Mouse (Mus musculus) kidney, embryonic 14.5 days (tissue): ENCODE measurements at regions not wholly inside any gene's neighbourhood (a gene's known extent, or its start where the extent isn't known, plus 50 kb on each side); places are given as distances from the start of the nearest gene placed in this dataset.

ENCODE experiments used
- ATAC-seq: fragments of 200-750 bp; cut with Nextera tagmentation; 2 replicates; pipeline ENCODE4 v1.8.0; 2017; ENCODE audit warnings: moderate number of reproducible peaks, mild to moderate bottlenecking, moderate TSS enrichment, moderate library complexity; ENCODE audit not compliant: low FRiP score, low TSS enrichment
- H3K27ac ChIP-seq: fragments of 300-500 bp; sonication (generic); 2 replicates; pipeline ENCODE4 v1.5.1; 2014; ENCODE audit warnings: low read depth, mild to moderate bottlenecking, low read length, moderate library complexity, mixed read lengths
- H3K27me3 ChIP-seq: fragments of 300-500 bp; sonication (generic); 2 replicates; pipeline ENCODE4 v1.6.1; 2014; ENCODE audit warnings: mild to moderate bottlenecking, low read length; ENCODE audit not compliant: control insufficient read depth, insufficient read depth
- H3K36me3 ChIP-seq: fragments of 300-500 bp; sonication (generic); 2 replicates; pipeline ENCODE4 v1.6.1; 2014; ENCODE audit warnings: low read length, mixed read lengths; ENCODE audit not compliant: control insufficient read depth, insufficient read depth
- H3K4me1 ChIP-seq: fragments of 300-500 bp; sonication (generic); 2 replicates; pipeline ENCODE4 v1.6.1; 2014; ENCODE audit warnings: low read length, mixed read lengths; ENCODE audit not compliant: control insufficient read depth, insufficient read depth
- H3K4me2 ChIP-seq: fragments of 300-500 bp; sonication (generic); replicated peaks from 2 replicates; pipeline ENCODE4 v1.6.1; 2014; ENCODE audit warnings: low read depth, mild to moderate bottlenecking, low read length
- H3K4me3 ChIP-seq: fragments of 300-500 bp; sonication (generic); 2 replicates; pipeline ENCODE4 v1.5.1; 2014; ENCODE audit warnings: mild to moderate bottlenecking, low read length
- H3K9ac ChIP-seq: fragments of 300-500 bp; sonication (generic); 2 replicates; pipeline ENCODE4 v1.6.1; 2014; ENCODE audit warnings: low read depth, mild to moderate bottlenecking, low read length, moderate library complexity
- H3K9me3 ChIP-seq: fragments of 300-500 bp; sonication (generic); 2 replicates; pipeline ENCODE4 v1.6.1; 2016; ENCODE audit warnings: low read length; ENCODE audit not compliant: control insufficient read depth
- WGBS: fragments of 180-500 bp; shearing (Covaris S2); extraction: QIAGEN DNeasy Blood & Tissue Kit; methylation state at CpG from one replicate; pipeline ENCODE4 v1.1.7; 2014; 5-methylcytosine and 5-hydroxymethylcytosine counted together

GRCm38 (mm10) chr16:12892658-12893305, 216.7 kb upstream of the Ercc4 start:
- H3K9ac ChIP-seq: no peak overlapping the region
- no peaks in the 10 kb centered on the region for H3K9me3 ChIP-seq
- no peak overlapping the region for H3K27ac ChIP-seq
- H3K4me2 ChIP-seq: no peak overlapping the region
- ATAC-seq: no peak
- no peaks in the 10 kb centered on the region for H3K4me1 ChIP-seq
- H3K36me3 ChIP-seq: no peaks in the 10 kb centered on the region
- WGBS: 84% methylated on average over 7 of the region's 7 CpGs
- no peaks in the 10 kb centered on the region for H3K27me3 ChIP-seq
- no peak overlapping the region for H3K4me3 ChIP-seq

- Histone ChIP-seq H3K4me2 (no peak overlapping the region), H3K9me3 (no peaks in the 10 kb centered on the region), H3K4me3 (no peak overlapping the region), H3K9ac (no peak overlapping the region), H3K27me3 (no peaks in the 10 kb centered on the region), H3K4me1 (no peaks in the 10 kb centered on the region), H3K27ac (no peak overlapping the region), H3K36me3 (no peaks in the 10 kb centered on the region)
- ATAC-seq: no peak
- WGBS: 75% methylated on average over 1 of the region's 1 CpGs
These were observed 212.2 kb upstream of the Ercc4 start for GRCm38 (mm10) chr16:12897267-12897666.

- H3K27ac ChIP-seq: no peak overlapping the region
- H3K4me1 ChIP-seq: no peaks in the 10 kb centered on the region
- no peak for ATAC-seq
- H3K36me3 ChIP-seq: no peaks in the 10 kb centered on the region
- H3K27me3 ChIP-seq: no peaks in the 10 kb centered on the region
- no peak overlapping the region for H3K9ac ChIP-seq
- 76% methylated on average over 8 of the region's 8 CpGs for WGBS
- no peak overlapping the region for H3K4me2 ChIP-seq
- H3K9me3 ChIP-seq: no peaks in the 10 kb centered on the region
- no peak overlapping the region for H3K4me3 ChIP-seq
These were observed 208.8 kb upstream of the Ercc4 start for GRCm38 (mm10) chr16:12900670-12901069.

- Histone ChIP-seq H3K4me1 (no peaks in the 10 kb centered on the region), H3K27ac (no peak overlapping the region), H3K9me3 (no peaks in the 10 kb centered on the region), H3K27me3 (no peaks in the 10 kb centered on the region), H3K9ac (no peak overlapping the region), H3K4me2 (no peak overlapping the region), H3K36me3 (no peaks in the 10 kb centered on the region), H3K4me3 (no peak overlapping the region)
- 71% methylated on average over 9 of the region's 9 CpGs for WGBS
- ATAC-seq: no peak
These were observed 208.1 kb upstream of the Ercc4 start for GRCm38 (mm10) chr16:12901096-12901995.

GRCm38 (mm10) chr16:12901996-12902319, 207.5 kb upstream of the Ercc4 start:
- Histone ChIP-seq H3K9ac (no peak overlapping the region), H3K9me3 (no peaks in the 10 kb centered on the region), H3K27ac (no peak overlapping the region), H3K4me1 (no peaks in the 10 kb centered on the region), H3K36me3 (no peaks in the 10 kb centered on the region), H3K27me3 (no peaks in the 10 kb centered on the region), H3K4me2 (no peak overlapping the region), H3K4me3 (no peak overlapping the region)
- no peak for ATAC-seq

- Histone ChIP-seq H3K4me3 (no peak overlapping the region), H3K36me3 (no peaks in the 10 kb centered on the region), H3K27me3 (no peaks in the 10 kb centered on the region), H3K4me2 (no peak overlapping the region), H3K9me3 (no peaks in the 10 kb centered on the region), H3K27ac (no peak overlapping the region), H3K9ac (no peak overlapping the region), H3K4me1 (no peaks in the 10 kb centered on the region)
- ATAC-seq: no peak
- WGBS: 89% methylated on average over 2 of the region's 2 CpGs
These were observed 206.3 kb upstream of the Ercc4 start for GRCm38 (mm10) chr16:12903161-12903560.

- no peak overlapping the region for H3K4me3 ChIP-seq
- no peaks in the 10 kb centered on the region for H3K4me1 ChIP-seq
- H3K27ac ChIP-seq: no peak overlapping the region
- ATAC-seq: no peak
- WGBS: 53% methylated on average over 1 of the region's 1 CpGs
- no peaks in the 10 kb centered on the region for H3K9me3 ChIP-seq
- no peak overlapping the region for H3K9ac ChIP-seq
- no peak overlapping the region for H3K4me2 ChIP-seq
- no peaks in the 10 kb centered on the region for H3K36me3 ChIP-seq
- no peaks in the 10 kb centered on the region for H3K27me3 ChIP-seq
These were observed 204.5 kb upstream of the Ercc4 start for GRCm38 (mm10) chr16:12904937-12905336.

GRCm38 (mm10) chr16:12924668-12925067, 184.8 kb upstream of the Ercc4 start:
- Histone ChIP-seq H3K4me3 (no peak overlapping the region), H3K4me1 (no peaks in the 10 kb centered on the region), H3K9me3 (no peaks in the 10 kb centered on the region), H3K36me3 (no peaks in the 10 kb centered on the region), H3K4me2 (no peak overlapping the region), H3K27me3 (no peaks in the 10 kb centered on the region), H3K9ac (no peak overlapping the region), H3K27ac (no peak overlapping the region)
- WGBS: 90% methylated on average over 6 of the region's 6 CpGs
- ATAC-seq: no peak

- 82% methylated on average over 9 of the region's 9 CpGs for WGBS
- H3K4me3 ChIP-seq: no peak overlapping the region
- ATAC-seq: no peak
- H3K4me2 ChIP-seq: no peak overlapping the region
- H3K4me1 ChIP-seq: no peaks in the 10 kb centered on the region
- H3K36me3 ChIP-seq: no peaks in the 10 kb centered on the region
- H3K9ac ChIP-seq: no peak overlapping the region
- no peak overlapping the region for H3K27ac ChIP-seq
- no peaks in the 10 kb centered on the region for H3K27me3 ChIP-seq
- no peaks in the 10 kb centered on the region for H3K9me3 ChIP-seq
These were observed 183.6 kb upstream of the Ercc4 start for GRCm38 (mm10) chr16:12925931-12926330.
